ENCODE assay signal across 16 mouse cellular contexts in genomic region chr10:60419624-60420023, GRCm38 (mm10). TPM values are rescaled to one million over a fixed set of nuclear protein-coding genes. Genes with fewer than 3 reads are reported as not detected.
A peak's percentile ranks its signal among the peaks of the same experiment; 100 is the strongest.
DNase-seq lines count a peak whose midpoint lies in the region; ATAC-seq and TF ChIP-seq lines count a peak whose summit lies in the region.
"Had no signal": no experiment of that assay in that cellular context is flagged by ENCODE, and none has a peak within 500 bp of the region (broad histone marks: within the 10 kb centered on the region; RNA-seq: fewer than 3 reads in every experiment).

No protein-coding gene starts in this region.

- no peaks in the 10 kb centered on the region for H3K4me1 ChIP-seq in forebrain, postnatal 0 days (ENCODE audit: insufficient read depth)
- no peaks in the 10 kb centered on the region for H3K4me1 ChIP-seq in forebrain, embryonic 10.5 days
- H3K4me1 ChIP-seq in lung, embryonic 14.5 days (ENCODE audit: insufficient read depth): no peaks in the 10 kb centered on the region
- H3K4me1 ChIP-seq: embryonic facial prominence, embryonic 15.5 days; heart, embryonic 15.5 days; liver, embryonic 15.5 days; neural tube, embryonic 15.5 days had no signal

- TF ChIP-seq CTCF in forebrain, postnatal 0 days (IDR thresholded peaks at IDR 0.05; ENCODE audit: low read depth): peak; percentile 65
- TF ChIP-seq CTCF in lung, embryonic 14.5 days (IDR thresholded peaks at IDR 0.05; ENCODE audit: low read depth): peak; percentile 73

- no peak overlapping the region for H3K4me2 ChIP-seq in forebrain, postnatal 0 days (ENCODE audit: low read depth)
- H3K4me2 ChIP-seq in lung, embryonic 14.5 days: no peak overlapping the region
- H3K4me2 ChIP-seq: embryonic facial prominence, embryonic 15.5 days; heart, embryonic 15.5 days; intestine, embryonic 15.5 days; liver, embryonic 15.5 days; midbrain, embryonic 11.5 days; neural tube, embryonic 15.5 days had no signal

- no peak overlapping the region for H3K27ac ChIP-seq in forebrain, postnatal 0 days (ENCODE audit: low read depth, low read length)
- no peak overlapping the region for H3K27ac ChIP-seq in forebrain, embryonic 10.5 days
- no peak overlapping the region for H3K27ac ChIP-seq in lung, embryonic 14.5 days (ENCODE audit: low read depth)
- H3K27ac ChIP-seq: embryonic facial prominence, embryonic 15.5 days; heart, embryonic 15.5 days; intestine, embryonic 15.5 days; liver, embryonic 15.5 days; neural tube, embryonic 15.5 days had no signal

- intact Hi-C loops in left cerebral cortex, postnatal 10 days (cut with DNase I): loop anchor here (5.0 kb wide), 1 partner anchor 278 kb away; the partner anchor contains the start of gene Cdh23

- H3K4me3 ChIP-seq in forebrain, postnatal 0 days (ENCODE audit: low read depth, low read length): no peak overlapping the region
- H3K4me3 ChIP-seq in forebrain, embryonic 10.5 days: no peak overlapping the region
- H3K4me3 ChIP-seq in lung, embryonic 14.5 days (ENCODE audit: low read depth, low read length): no peak overlapping the region
- H3K4me3 ChIP-seq: embryonic facial prominence, embryonic 15.5 days; heart, embryonic 15.5 days; intestine, embryonic 15.5 days; liver, embryonic 15.5 days; neural tube, embryonic 15.5 days had no signal

- H3K9ac ChIP-seq in forebrain, postnatal 0 days: no peak overlapping the region
- H3K9ac ChIP-seq in lung, embryonic 14.5 days: no peak overlapping the region
- H3K9ac ChIP-seq: embryonic facial prominence, embryonic 15.5 days; heart, embryonic 15.5 days; intestine, embryonic 15.5 days; liver, embryonic 15.5 days; neural tube, embryonic 15.5 days had no signal

- ATAC-seq in forebrain, postnatal 0 days: no peak
- ATAC-seq in lung, embryonic 14.5 days (ENCODE audit: insufficient read depth): no peak
- ATAC-seq: intestine, embryonic 15.5 days had no signal

- WGBS in forebrain, postnatal 0 days: 25% methylated on average over 4 of the region's 4 CpGs
- WGBS in forebrain, embryonic 10.5 days: 29% methylated on average over 4 of the region's 4 CpGs
- 22% methylated on average over 4 of the region's 4 CpGs for WGBS in lung, embryonic 14.5 days

- no peaks in the 10 kb centered on the region for H3K36me3 ChIP-seq in forebrain, postnatal 0 days (ENCODE audit: insufficient read depth)
- H3K36me3 ChIP-seq in forebrain, embryonic 10.5 days (replicated peaks): no peaks in the 10 kb centered on the region
- H3K36me3 ChIP-seq in lung, embryonic 14.5 days (ENCODE audit: insufficient read depth): no peaks in the 10 kb centered on the region
- no peaks in the 10 kb centered on the region for H3K36me3 ChIP-seq in splenic B cell, adult 2 months (ENCODE audit: control insufficient read depth, insufficient read depth, low read length, poor library complexity, severe bottlenecking)
- H3K36me3 ChIP-seq: embryonic facial prominence, embryonic 15.5 days; heart, embryonic 15.5 days; intestine, embryonic 15.5 days; liver, embryonic 15.5 days; neural tube, embryonic 15.5 days had no signal

- no peaks in the 10 kb centered on the region for H3K9me3 ChIP-seq in forebrain, postnatal 0 days (ENCODE audit: low read length)
- no peaks in the 10 kb centered on the region for H3K9me3 ChIP-seq in forebrain, embryonic 10.5 days
- no peaks in the 10 kb centered on the region for H3K9me3 ChIP-seq in lung, embryonic 14.5 days (ENCODE audit: low read depth, low read length)
- H3K9me3 ChIP-seq: embryonic facial prominence, embryonic 15.5 days; heart, embryonic 15.5 days; intestine, embryonic 15.5 days; liver, embryonic 15.5 days; neural tube, embryonic 15.5 days had no signal

- no peaks in the 10 kb centered on the region for H3K27me3 ChIP-seq in forebrain, postnatal 0 days (ENCODE audit: insufficient read depth, low read length)
- H3K27me3 ChIP-seq in forebrain, embryonic 10.5 days (ENCODE audit: poor library complexity, severe bottlenecking): no peaks in the 10 kb centered on the region
- no peaks in the 10 kb centered on the region for H3K27me3 ChIP-seq in lung, embryonic 14.5 days (ENCODE audit: insufficient read depth, low read length)
- H3K27me3 ChIP-seq in splenic B cell, adult 2 months (ENCODE audit: control insufficient read depth, insufficient read depth, low read length, poor library complexity, severe bottlenecking): no peaks in the 10 kb centered on the region
- H3K27me3 ChIP-seq: embryonic facial prominence, embryonic 15.5 days; heart, embryonic 15.5 days; intestine, embryonic 15.5 days; liver, embryonic 15.5 days; neural tube, embryonic 15.5 days had no signal

- DNase-seq in forebrain, postnatal 0 days: no peak
- no peak for DNase-seq in forebrain, embryonic 10.5 days (ENCODE audit: extremely low spot score, low spot score)
- DNase-seq in lung, embryonic 14.5 days: no peak
- no peak for DNase-seq in lung, postnatal 36 days
- DNase-seq in c-Kit-positive CD71-positive TER-119-positive erythroid progenitor cells, embryonic 14.5 days (ENCODE audit: low spot score): peak; percentile 15
- peak; percentile 33 for DNase-seq in splenic B cell, adult 2 months (ENCODE audit: low read depth, low spot score)
- DNase-seq in adrenal gland, postnatal 36 days: no peak
- DNase-seq in left cerebral cortex, postnatal 10 days (ENCODE audit: extremely low spot score in 1 of 2, low spot score in 2 of 2): no peak
- DNase-seq: cerebellum, adult 11 months had no signal

RNA-seq across cellular contexts. Expression of gene Gm17455, which starts 20.1 kb away (rescaled TPM):
- 4.7 and 5.4 TPM in 2 replicates for total RNA-seq in forebrain, postnatal 0 days (2014; rRNA removed)
- 9.4 and 10.6 TPM in 2 replicates for polyA plus RNA-seq in forebrain, postnatal 0 days (2015; fragmentation: Nextera tagmentation; extraction: Ambion mirVana)
- polyA plus RNA-seq in forebrain, embryonic 10.5 days (2016; fragmentation: Nextera tagmentation; extraction: Ambion mirVana): 0.93 and 1.9 TPM in 2 replicates
- polyA plus RNA-seq in lung, embryonic 14.5 days (2014; fragmentation: Nextera tagmentation; extraction: Ambion mirVana): 0.74 and 1.2 TPM in 2 replicates
- not detected for total RNA-seq in adrenal gland, postnatal 36 days (2021)
- total RNA-seq in left cerebral cortex, postnatal 10 days (2021): 1 to 10 TPM; 1.4 to 2.1 TPM
- total RNA-seq: gastrocnemius, adult 18-20 months had no signal

Comparison
In these comparisons a context has a peak if more than half of its experiments do, and no peak if none do; other contexts are left out.
1. DNase-seq: peak in c-Kit-positive CD71-positive TER-119-positive erythroid progenitor cells, embryonic 14.5 days (single experiment) and splenic B cell, adult 2 months (single experiment); none in forebrain, postnatal 0 days (single experiment), forebrain, embryonic 10.5 days (single experiment), lung, embryonic 14.5 days (single experiment), lung, postnatal 36 days (single experiment), adrenal gland, postnatal 36 days (0 of 2) and left cerebral cortex, postnatal 10 days (0 of 2).